In genomic region chr10:108333642-108334041, GRCm38 (mm10) we compare ENCODE assay signal across 8 mouse cellular contexts. TPM values are rescaled to one million over a fixed set of nuclear protein-coding genes. Genes with fewer than 3 reads are reported as not detected.
DNase-seq lines count a peak whose midpoint lies in the region; ATAC-seq and TF ChIP-seq lines count a peak whose summit lies in the region.

No protein-coding gene starts in this region.

- DNase-seq in heart, embryonic 10.5 days (ENCODE audit: low spot score): peak; percentile 73
- DNase-seq in heart, postnatal 4 days: no peak
- peak; percentile 47 for DNase-seq in c-Kit-positive CD71-positive TER-119-positive erythroid progenitor cells, embryonic 14.5 days (ENCODE audit: low spot score)
- no peak for DNase-seq in hindbrain, postnatal 0 days (ENCODE audit: low spot score)
- DNase-seq in midbrain, embryonic 11.5 days (ENCODE audit: low spot score, missing footprints): peak; percentile 91
- DNase-seq in adrenal gland, adult 2 months: no peak
- no peak for DNase-seq in thymus, postnatal 25 days

- TF ChIP-seq CTCF in hindbrain, postnatal 0 days (IDR thresholded peaks at IDR 0.05; ENCODE audit: low read depth): no peak

- H3K4me2 ChIP-seq in hindbrain, postnatal 0 days (ENCODE audit: low read depth, low read length): peak overlapping the region; percentile 97
- H3K4me2 ChIP-seq in midbrain, embryonic 11.5 days: peak overlapping the region; percentile 88

- 3% methylated on average over 12 of the region's 12 CpGs for WGBS in heart, embryonic 10.5 days
- 5% methylated on average over 12 of the region's 12 CpGs for WGBS in hindbrain, postnatal 0 days
- 3% methylated on average over 12 of the region's 12 CpGs for WGBS in midbrain, embryonic 11.5 days

- peaks cover 21% of the 10 kb centered on the region for H3K36me3 ChIP-seq in heart, embryonic 10.5 days
- no peaks in the 10 kb centered on the region for H3K36me3 ChIP-seq in hindbrain, postnatal 0 days (ENCODE audit: insufficient read depth, low read length)
- H3K36me3 ChIP-seq in midbrain, embryonic 11.5 days (ENCODE audit: control insufficient read depth, insufficient read depth, low read length): no peaks in the 10 kb centered on the region

- no peaks in the 10 kb centered on the region for H3K9me3 ChIP-seq in heart, embryonic 10.5 days
- no peaks in the 10 kb centered on the region for H3K9me3 ChIP-seq in hindbrain, postnatal 0 days (ENCODE audit: low read length)
- H3K9me3 ChIP-seq in midbrain, embryonic 11.5 days (ENCODE audit: control insufficient read depth, low read length): no peaks in the 10 kb centered on the region

- peaks cover 15% of the 10 kb centered on the region for H3K27me3 ChIP-seq in heart, embryonic 10.5 days (ENCODE audit: insufficient read depth, poor library complexity, severe bottlenecking)
- 0 out of 2 replicates have a peak, but pooled peaks cover 4% of the 10 kb centered on the region for H3K27me3 ChIP-seq in hindbrain, postnatal 0 days (ENCODE audit: insufficient read depth, low read length)
- peaks cover 12% of the 10 kb centered on the region for H3K27me3 ChIP-seq in midbrain, embryonic 11.5 days (ENCODE audit: control insufficient read depth, insufficient read depth, low read length)

- no peak overlapping the region for H3K9ac ChIP-seq in hindbrain, postnatal 0 days (replicated peaks; ENCODE audit: low read length)
- peak overlapping the region; percentile 83; the same call in 1 of the 2 replicates for H3K9ac ChIP-seq in midbrain, embryonic 11.5 days (ENCODE audit: low read length)

- H3K4me3 ChIP-seq in heart, embryonic 10.5 days: peak overlapping the region; percentile 95
- H3K4me3 ChIP-seq in hindbrain, postnatal 0 days (ENCODE audit: low read length): peak overlapping the region; percentile 82
- H3K4me3 ChIP-seq in midbrain, embryonic 11.5 days (ENCODE audit: low read depth, low read length): peak overlapping the region; percentile 87

- H3K27ac ChIP-seq in heart, embryonic 10.5 days: peak overlapping the region; percentile 96; the same call in 1 of the 2 replicates
- no peak overlapping the region for H3K27ac ChIP-seq in hindbrain, postnatal 0 days
- H3K27ac ChIP-seq in midbrain, embryonic 11.5 days (ENCODE audit: low read depth, low read length): no peak overlapping the region

- ATAC-seq in hindbrain, postnatal 0 days: no peak
- ATAC-seq in midbrain, embryonic 11.5 days (ENCODE audit: low FRiP score): no peak
- no peak for ATAC-seq in frontal cortex, adult (ENCODE audit: low TSS enrichment)

- H3K4me1 ChIP-seq in heart, embryonic 10.5 days: no peaks in the 10 kb centered on the region
- no peaks in the 10 kb centered on the region; the same call in 1 of the 2 replicates for H3K4me1 ChIP-seq in hindbrain, postnatal 0 days (ENCODE audit: insufficient read depth, low read length)
- peaks cover 3% of the 10 kb centered on the region for H3K4me1 ChIP-seq in midbrain, embryonic 11.5 days (ENCODE audit: control insufficient read depth, insufficient read depth, low read length)

RNA-seq across cellular contexts. Expression of gene Pawr, which starts 1.7 kb away (rescaled TPM):
- polyA plus RNA-seq in heart, embryonic 10.5 days (2016; fragmentation: Nextera tagmentation; extraction: Ambion mirVana): 17.7 and 28.3 TPM in 2 replicates
- 1 to 10 TPM; 6.9 to 7.0 TPM for total RNA-seq in heart, postnatal 4 days (2021)
- total RNA-seq in hindbrain, postnatal 0 days (2014; rRNA removed): 4.7 and 5.6 TPM in 2 replicates
- 3.0 and 3.5 TPM in 2 replicates for polyA plus RNA-seq in hindbrain, postnatal 0 days (2015; fragmentation: Nextera tagmentation; extraction: Ambion mirVana)
- polyA plus RNA-seq in midbrain, embryonic 11.5 days (2014; fragmentation: Nextera tagmentation; extraction: Ambion mirVana): 14.4 and 14.5 TPM in 2 replicates
- total RNA-seq in adrenal gland, adult 2 months (2021): 10 to 100 TPM; 11.5 to 11.9 TPM
- 10.0 and 14.5 TPM in 2 replicates for polyA plus RNA-seq in adrenal gland, adult 2 months (2012; rRNA removed)

Comparison
In these comparisons a context has a peak if more than half of its experiments do, and no peak if none do; other contexts are left out.
1. DNase-seq: peak in heart, embryonic 10.5 days (single experiment), c-Kit-positive CD71-positive TER-119-positive erythroid progenitor cells, embryonic 14.5 days (single experiment) and midbrain, embryonic 11.5 days (single experiment); none in heart, postnatal 4 days (single experiment), hindbrain, postnatal 0 days (single experiment), adrenal gland, adult 2 months (single experiment) and thymus, postnatal 25 days (single experiment).
2. Peak in every context shown above with its lines, with median percentiles within 50 percentile points of each other: H3K4me3 ChIP-seq.